Mouse (Mus musculus): Measurements from ENCODE around the gene Qrfp.

Gene Qrfp

DNA sequence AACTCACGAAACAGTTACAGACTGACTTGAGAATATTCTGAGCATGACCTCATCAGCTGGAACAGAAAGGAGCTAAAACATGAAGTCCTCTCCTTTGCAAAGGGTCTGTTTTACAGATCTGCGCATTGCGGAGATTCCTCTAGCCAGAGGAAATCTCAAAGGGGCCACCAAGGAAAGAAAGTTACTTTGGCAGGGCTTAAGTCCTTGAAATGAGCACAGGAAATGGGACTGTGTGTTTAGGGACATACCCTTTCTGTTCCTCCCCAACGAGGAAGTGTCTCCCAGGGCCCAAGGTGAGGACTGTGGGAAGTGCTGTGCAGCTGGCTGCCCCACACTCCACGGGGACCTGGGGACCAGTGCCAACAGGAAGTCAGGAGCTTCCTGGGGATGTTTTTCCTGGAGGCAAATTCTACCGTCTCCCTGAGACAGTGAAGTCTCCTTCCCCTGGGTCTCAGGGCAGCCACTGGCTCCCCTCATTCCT, 40.7 kb downstream of the Qrfp start:
- DNase-seq (ENCODE audit: low spot score) = no peak

DNA sequence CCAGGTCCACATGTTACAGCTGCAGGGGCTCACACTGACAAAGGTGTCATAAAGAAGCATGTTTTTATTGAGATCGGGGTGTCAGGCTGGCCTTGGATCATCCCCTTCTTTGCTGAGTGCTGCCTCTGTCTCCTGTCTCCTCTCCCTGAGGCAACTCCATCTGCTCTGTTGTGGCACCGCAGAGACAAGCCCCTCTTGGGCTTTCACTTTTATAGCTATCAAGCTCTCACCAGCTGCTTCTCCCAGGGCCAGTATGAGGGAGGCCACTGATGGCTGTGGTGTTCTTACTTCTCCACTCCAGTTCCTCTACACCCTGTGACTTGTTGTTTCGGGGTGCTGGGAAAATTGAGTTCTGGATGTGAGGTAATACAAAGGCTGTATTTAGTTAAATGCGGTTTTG, 41.3 kb downstream of the Qrfp start:
- DNase-seq (ENCODE audit: low spot score) = no peak

DNA sequence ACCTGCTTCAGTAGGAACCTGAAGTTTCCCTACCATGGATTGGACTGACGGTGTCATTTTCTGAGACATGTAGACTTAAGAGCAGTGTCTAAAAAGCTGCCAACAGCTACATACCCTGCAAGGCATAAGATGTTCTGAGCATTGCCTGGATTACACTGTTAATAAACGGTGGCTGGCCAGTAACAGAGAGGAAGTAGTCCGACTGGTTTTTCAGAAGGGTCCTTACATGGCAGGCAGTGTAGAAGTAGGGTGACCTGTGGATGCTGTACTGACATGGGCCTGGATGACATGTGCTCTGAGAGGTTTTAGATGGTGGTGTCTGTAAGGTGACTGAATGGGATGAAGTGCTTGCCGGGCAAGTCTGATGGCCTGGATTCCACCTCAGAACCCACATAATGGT, 42.6 kb downstream of the Qrfp start:
- no peak for DNase-seq (ENCODE audit: low spot score)

DNA sequence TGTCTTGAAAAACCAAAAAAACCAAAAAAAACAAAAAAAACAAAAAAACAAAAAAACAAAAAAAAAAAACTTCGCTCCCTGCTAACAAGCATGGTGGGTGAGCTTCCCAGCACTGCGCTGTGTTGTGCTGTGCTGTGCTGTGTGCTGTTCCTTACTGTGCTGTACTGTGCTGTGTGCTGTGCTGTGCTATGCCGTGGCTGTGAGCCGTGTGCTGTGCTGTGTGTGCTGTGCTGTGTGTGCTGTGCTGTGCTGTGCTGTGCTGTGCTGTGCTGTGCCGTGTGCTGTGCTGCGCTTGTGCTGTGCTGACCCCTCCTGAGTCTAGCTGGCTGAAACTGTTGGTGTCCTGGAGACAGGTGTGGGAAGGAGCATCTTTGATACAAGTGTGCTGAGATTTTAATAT, 43.3 kb downstream of the Qrfp start:
- no peak for DNase-seq (ENCODE audit: low spot score)

DNA sequence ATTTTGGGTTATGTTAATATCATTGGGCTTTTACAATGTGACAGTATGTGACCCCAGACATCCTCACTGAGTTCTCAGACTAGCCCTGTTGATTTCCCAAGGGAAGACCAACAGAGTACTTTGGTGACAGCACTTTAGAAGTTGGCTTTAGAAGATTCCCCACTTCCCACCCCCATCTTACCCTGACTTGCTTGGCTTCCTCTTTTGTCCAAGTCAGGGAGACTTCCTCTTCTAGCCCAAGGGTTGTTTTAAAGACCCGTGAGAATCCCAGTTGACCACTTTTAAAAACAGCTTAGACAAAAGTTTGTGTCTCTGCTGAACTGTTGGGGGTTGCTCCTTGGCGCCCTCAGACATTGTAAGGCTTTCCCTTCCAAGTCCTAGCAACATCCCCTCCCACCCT, 47.1 kb downstream of the Qrfp start:
- DNase-seq (ENCODE audit: low spot score) = no peak

DNA sequence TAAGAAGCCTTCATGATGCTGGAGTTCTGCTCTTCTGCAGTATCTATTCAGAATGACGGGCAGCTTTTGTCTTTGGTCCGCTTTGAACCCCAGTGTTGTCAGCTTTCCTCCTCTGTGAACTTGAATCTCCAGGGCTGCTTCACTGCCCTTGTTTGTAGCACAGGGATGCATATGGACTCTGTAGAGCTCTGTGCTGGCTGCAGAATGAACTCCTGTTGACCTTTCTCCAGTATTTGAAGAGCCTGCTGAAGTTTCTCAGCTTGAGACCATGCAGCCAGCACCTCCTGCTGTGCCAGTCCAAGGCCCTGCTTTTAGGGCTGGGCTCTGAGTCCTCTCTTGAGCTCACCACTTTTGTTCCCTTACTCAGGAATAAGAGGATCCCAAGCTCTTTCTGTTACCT, 47.5 kb downstream of the Qrfp start:
- DNase-seq (ENCODE audit: low spot score) = peak; percentile 45

DNA sequence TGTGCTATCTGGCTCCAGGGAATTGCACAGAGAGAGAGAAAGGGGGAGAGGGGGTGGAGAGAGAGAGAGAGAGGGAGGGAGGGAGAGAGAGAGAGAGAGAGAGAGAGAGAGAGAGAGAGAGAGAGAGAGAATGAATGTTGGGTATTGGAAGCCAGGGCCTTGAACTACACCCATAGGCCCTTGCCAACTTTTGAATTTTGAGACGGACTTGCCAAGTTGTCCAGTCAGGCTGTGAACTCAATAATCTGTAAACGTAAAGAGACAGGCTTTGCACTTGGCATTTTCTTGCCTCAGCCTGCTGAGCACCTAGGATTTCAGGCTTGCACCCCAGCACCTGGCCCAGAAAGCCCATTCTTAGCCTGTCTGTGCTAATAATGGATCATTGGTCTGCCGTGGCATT, 48.2 kb downstream of the Qrfp start:
- no peak for DNase-seq (ENCODE audit: low spot score)

DNA sequence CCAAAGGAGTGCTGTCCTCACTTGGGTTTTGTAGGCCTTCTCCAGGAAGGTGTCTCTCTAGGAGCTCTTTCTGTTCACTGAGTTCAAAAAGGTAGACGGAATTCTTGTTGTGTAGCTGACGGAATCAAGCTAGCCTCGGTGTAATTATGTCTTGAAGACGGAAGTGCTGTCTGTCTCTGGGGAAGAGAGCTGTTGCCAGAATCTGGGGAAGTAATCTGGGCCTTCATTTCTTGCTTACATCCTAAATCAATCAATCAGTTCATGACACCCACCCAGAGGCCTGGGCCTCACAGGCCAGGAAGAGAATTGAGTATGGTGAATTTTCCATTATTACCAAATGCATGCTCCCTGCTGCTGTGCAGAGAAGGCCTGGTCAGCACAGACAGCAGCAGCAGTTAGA, 48.8 kb downstream of the Qrfp start:
- no peak for DNase-seq (ENCODE audit: low spot score)

DNA sequence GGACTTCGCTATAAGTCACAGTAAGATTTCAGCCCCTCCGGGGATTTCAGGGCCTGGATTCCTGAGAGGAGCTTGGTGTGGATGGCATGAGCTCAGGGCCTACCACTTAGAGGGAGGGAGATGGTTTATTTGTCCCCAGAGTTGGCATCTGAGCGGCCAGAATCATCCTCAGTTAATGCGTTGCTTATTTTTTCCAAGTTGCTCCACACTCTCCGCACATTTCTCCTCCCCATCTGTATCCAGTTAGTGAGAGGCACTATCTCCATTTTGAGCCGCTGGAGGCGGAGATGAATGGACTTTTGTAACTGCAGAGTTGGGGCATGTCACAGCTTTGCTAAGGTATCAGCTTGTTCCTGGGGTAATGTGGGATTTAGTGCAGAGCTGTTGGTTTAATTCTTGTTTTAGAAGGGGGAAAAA, 49.3 kb downstream of the Qrfp start:
- no peak for DNase-seq (ENCODE audit: low spot score)

DNA sequence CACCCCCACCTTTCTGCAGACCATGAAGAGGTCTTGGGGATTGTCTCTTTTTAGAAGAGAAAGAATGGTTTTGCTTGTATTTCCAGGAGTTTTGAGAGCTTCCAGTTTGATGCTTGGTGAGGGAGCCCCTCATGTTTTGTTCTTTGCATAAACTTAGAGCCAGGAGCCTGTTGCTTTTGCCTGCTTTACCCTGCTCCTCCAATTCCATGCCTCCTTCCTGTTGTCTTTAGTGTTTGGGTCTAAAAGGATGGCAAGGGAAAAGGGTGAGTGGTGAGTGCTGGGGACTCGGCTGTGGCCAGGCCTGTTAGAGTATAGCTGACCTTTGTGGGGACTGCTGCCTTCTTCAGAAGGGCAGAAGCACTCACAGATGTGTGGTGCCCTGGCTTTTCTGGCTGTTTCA, 49.9 kb downstream of the Qrfp start:
- no peak for DNase-seq (ENCODE audit: low spot score)

DNA sequence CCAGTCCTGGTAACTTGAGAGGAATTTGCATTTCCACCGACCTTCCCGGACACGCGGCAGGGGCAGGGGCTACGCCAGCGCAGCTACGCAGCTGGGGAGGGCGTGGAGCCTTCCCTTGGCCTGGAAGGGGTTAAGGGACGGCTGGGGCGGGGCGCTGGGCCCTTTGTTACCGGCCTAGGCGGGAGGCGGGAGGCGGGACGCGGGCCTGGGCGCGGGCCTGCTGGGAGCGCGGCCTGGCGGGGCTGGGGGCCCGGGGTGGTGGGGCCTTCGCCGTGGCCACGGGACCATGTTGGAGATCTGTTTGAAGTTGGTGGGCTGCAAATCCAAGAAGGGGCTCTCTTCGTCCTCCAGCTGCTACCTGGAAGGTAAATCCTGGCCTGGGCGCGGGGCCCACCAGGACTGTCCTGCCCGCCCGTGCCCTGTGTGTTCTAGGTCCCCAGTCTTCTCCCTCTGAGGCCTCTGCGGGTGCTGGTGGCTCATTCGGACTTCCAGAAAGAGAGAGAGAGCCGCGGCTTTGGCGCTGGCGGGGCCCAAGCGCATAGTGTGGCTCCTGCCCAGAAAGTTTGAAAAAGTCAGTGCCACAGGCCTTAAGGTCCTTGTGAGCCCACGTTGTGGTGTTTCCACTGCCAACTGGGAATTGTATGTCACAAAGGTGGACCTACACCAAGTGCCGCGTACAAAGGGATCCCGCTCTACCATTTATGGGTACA, 50.5 kb downstream of the Qrfp start:
- peak; percentile 86 for DNase-seq (ENCODE audit: low spot score)

DNA sequence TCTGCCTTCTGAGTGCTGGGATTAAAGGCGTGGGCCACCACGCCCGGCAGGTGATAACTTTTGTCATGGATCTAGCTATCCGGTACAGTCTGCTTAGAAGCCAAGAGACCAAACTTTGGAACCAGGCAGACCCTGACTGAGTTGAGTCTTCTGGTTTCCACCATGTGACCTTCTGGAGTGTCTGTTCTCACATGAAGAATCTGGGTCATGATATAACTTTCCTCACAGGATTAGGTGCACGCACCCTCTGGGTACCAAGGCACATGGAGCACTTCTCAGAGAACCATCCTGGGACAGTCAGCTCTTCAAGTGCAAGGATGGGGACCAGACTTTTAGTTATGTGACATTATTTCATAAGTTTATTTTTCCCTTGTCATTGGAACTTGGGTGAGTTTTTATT, 51.4 kb downstream of the Qrfp start:
- no peak for DNase-seq (ENCODE audit: low spot score)

DNA sequence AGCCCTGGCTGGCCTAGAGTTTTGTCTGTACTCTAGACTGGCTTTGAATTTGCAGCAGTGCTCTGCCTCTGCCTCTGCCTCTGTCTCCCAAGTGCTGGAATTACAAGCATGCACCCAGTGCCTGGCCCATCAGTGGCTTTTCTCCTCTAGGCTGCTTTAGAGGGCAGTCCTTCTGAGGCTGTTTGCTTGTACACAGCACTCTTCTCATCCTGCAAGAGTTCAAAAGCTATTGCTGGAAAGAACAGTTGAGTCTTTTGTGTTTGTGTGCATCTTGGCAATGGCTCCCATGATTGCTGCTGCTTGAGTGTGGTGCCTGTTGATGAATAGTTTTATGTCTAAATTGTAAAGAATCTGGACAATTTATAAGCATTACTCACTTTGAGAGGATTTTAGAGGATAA, 52.9 kb downstream of the Qrfp start:
- DNase-seq (ENCODE audit: low spot score) = no peak
